Mouse (Mus musculus): Measurements from ENCODE around the gene Cdk19. TPM values are rescaled to one million over a fixed set of nuclear protein-coding genes. Genes with fewer than 3 reads are reported as not detected.
"Not testable (repeated sequence)": the region's sequence is repeated elsewhere in the genome, so short reads cannot be mapped to it uniquely, and the experiment has no call there.

Cdk19 gene
- polyA plus RNA-seq, 1 experiment = 18.2 TPM

DNA sequence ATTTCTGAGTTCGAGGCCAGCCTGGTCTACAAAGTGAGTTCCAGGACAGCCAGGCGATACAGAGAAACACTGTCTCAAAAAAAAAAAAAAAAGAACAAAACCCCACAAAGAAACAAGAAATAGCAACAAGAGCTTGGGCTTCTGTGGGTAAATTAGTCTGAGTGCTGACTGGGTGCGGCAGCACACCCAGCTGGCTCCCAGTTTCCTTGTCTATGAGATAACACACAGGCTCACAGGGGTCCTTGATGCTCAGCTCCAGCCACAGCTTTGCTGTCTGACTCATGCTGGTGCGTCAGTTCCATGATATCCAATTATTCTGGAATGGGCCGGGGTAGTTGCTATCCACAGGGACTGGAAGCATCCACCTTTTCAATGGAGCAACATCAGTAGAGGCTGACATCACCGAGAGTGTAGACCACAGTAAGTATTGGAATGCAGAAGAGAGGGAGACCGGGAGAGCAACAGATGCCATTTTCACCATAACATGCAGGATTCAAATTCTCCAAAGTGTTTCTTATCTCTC lies 161.4 kb downstream of the Cdk19 start:
- Histone ChIP-seq H3K4me3 (replicated peaks; ENCODE audit: control insufficient read depth, low read depth, low read length) (no peak overlapping the region), H3K27ac (ENCODE audit: control insufficient read depth, insufficient read depth, low read depth, low read length, poor library complexity) (no peak overlapping the region), H3K4me1 (ENCODE audit: control insufficient read depth, insufficient read depth, low read length) (peaks cover 9% of the 10 kb centered on the region)
- WGBS = 74% methylated on average over 7 of the region's 7 CpGs
- no peak for TF ChIP-seq POLR2A (IDR thresholded peaks at IDR 0.05; ENCODE audit: borderline replicate concordance, control insufficient read depth, low read depth, low read length)
- no peak for TF ChIP-seq CTCF (IDR thresholded peaks at IDR 0.05; ENCODE audit: control insufficient read depth, insufficient read depth, low read length)

- WGBS = 36% methylated on average over 3 of the region's 3 CpGs
- H3K27ac ChIP-seq (ENCODE audit: control insufficient read depth, insufficient read depth, low read depth, low read length, poor library complexity) = no peak overlapping the region
- no peak overlapping the region for H3K4me3 ChIP-seq (replicated peaks; ENCODE audit: control insufficient read depth, low read depth, low read length)
- no peak for TF ChIP-seq CTCF (IDR thresholded peaks at IDR 0.05; ENCODE audit: control insufficient read depth, insufficient read depth, low read length)
- no peak for TF ChIP-seq POLR2A (IDR thresholded peaks at IDR 0.05; ENCODE audit: borderline replicate concordance, control insufficient read depth, low read depth, low read length)
- H3K4me1 ChIP-seq (ENCODE audit: control insufficient read depth, insufficient read depth, low read length) = peaks cover 4% of the 10 kb centered on the region
Measured at GRCm38 (mm10) chr10:40502734-40503133, 163.4 kb downstream of the Cdk19 start.

DNA sequence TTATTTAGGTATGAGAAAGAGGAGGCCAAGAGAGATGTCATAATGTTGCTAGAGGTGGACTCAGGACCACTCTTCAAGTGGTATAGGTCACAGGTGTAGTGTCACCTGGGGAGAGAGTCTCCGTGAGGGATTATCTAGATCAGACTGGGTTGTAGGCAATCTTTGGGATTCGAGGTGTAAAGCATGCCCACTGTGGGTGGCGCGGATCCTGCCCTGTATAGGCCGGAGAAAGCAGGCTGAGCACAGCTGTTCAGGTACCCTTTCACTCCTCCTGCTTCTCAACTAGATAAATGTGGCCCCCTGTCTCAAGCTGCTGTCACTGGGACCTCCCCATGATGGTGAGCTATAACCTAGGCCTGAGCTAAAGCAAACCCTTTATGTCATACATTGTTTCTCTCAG lies 171.0 kb downstream of the Cdk19 start:
- 87% methylated on average over 5 of the region's 5 CpGs for WGBS
- no peak for TF ChIP-seq CTCF (IDR thresholded peaks at IDR 0.05; ENCODE audit: control insufficient read depth, insufficient read depth, low read length)
- TF ChIP-seq POLR2A (IDR thresholded peaks at IDR 0.05; ENCODE audit: borderline replicate concordance, control insufficient read depth, low read depth, low read length) = no peak
- peaks cover 2% of the 10 kb centered on the region; the same call in 1 of the 2 replicates for H3K4me1 ChIP-seq (ENCODE audit: control insufficient read depth, insufficient read depth, low read length)
- no peak overlapping the region for H3K27ac ChIP-seq (ENCODE audit: control insufficient read depth, insufficient read depth, low read depth, low read length, poor library complexity)
- H3K4me3 ChIP-seq (replicated peaks; ENCODE audit: control insufficient read depth, low read depth, low read length) = no peak overlapping the region

DNA sequence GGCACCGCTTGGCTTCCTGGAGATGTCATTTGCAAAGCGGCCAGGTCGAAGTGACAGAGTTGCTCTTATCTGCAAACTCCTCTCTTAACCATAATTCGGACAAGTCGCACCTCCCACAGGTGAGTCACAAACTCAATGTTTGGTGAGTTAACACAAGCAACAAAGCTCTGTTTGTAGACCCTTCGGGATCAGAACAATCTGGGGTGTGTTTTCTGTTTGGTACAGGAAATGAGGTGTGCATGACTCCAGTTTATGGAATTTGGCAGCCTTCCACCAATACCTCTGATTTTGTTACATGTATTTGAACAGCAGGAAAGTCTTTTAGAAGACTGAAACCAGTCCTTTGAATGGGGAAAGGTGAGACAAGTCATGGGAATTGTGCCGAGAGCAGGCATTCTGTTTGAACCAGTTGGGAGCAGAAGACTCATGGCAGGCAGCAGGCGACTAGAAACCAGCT lies 171.9 kb downstream of the Cdk19 start:
- WGBS = 81% methylated on average over 8 of the region's 8 CpGs
- H3K27ac ChIP-seq (ENCODE audit: control insufficient read depth, insufficient read depth, low read depth, low read length, poor library complexity) = no peak overlapping the region
- H3K4me1 ChIP-seq (ENCODE audit: control insufficient read depth, insufficient read depth, low read length) = peaks cover 8% of the 10 kb centered on the region
- no peak for TF ChIP-seq CTCF (IDR thresholded peaks at IDR 0.05; ENCODE audit: control insufficient read depth, insufficient read depth, low read length)
- no peak for TF ChIP-seq POLR2A (IDR thresholded peaks at IDR 0.05; ENCODE audit: borderline replicate concordance, control insufficient read depth, low read depth, low read length)
- no peak overlapping the region for H3K4me3 ChIP-seq (replicated peaks; ENCODE audit: control insufficient read depth, low read depth, low read length)

- Histone ChIP-seq H3K27ac (ENCODE audit: control insufficient read depth, insufficient read depth, low read depth, low read length, poor library complexity) (no peak overlapping the region), H3K4me3 (replicated peaks; ENCODE audit: control insufficient read depth, low read depth, low read length) (no peak overlapping the region), H3K4me1 (ENCODE audit: control insufficient read depth, insufficient read depth, low read length) (peaks cover 8% of the 10 kb centered on the region)
- TF ChIP-seq CTCF (IDR thresholded peaks at IDR 0.05; ENCODE audit: control insufficient read depth, insufficient read depth, low read length) = no peak
- TF ChIP-seq POLR2A (IDR thresholded peaks at IDR 0.05; ENCODE audit: borderline replicate concordance, control insufficient read depth, low read depth, low read length) = no peak
- WGBS = 54% methylated on average over 6 of the region's 6 CpGs
Measured at GRCm38 (mm10) chr10:40512185-40512584, 172.8 kb downstream of the Cdk19 start.

DNA sequence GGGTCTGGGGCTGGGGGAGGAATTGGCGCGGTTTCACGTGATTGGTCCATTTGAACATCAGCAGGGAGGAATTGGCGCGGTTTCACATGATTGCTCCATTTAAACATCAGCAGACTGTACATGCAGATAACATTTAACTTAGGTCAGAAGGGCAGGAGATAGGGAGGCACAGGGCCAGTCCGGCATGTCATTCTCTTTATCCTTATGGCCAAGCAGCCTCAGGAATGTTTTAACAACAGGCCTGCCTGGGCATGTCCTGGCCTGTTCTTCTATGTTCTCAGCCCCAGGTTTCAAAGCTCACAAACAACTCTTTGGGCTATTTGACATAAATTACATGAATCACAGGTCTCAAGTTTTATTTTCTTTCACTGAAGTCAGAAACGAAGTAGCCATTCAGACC lies 173.6 kb downstream of the Cdk19 start:
- WGBS = 94% methylated on average over 7 of the region's 7 CpGs
- not testable (repeated sequence) for H3K4me3 ChIP-seq (replicated peaks; ENCODE audit: control insufficient read depth, low read depth, low read length); H3K27ac ChIP-seq (ENCODE audit: control insufficient read depth, insufficient read depth, low read depth, low read length, poor library complexity)
- peaks cover 11% of the 10 kb centered on the region for H3K4me1 ChIP-seq (ENCODE audit: control insufficient read depth, insufficient read depth, low read length)

- Histone ChIP-seq H3K4me3 (replicated peaks; ENCODE audit: control insufficient read depth, low read depth, low read length) (no peak overlapping the region), H3K27ac (ENCODE audit: control insufficient read depth, insufficient read depth, low read depth, low read length, poor library complexity) (peak overlapping the region; percentile 71), H3K4me1 (ENCODE audit: control insufficient read depth, insufficient read depth, low read length) (peaks cover 12% of the 10 kb centered on the region)
- no peak for TF ChIP-seq CTCF (IDR thresholded peaks at IDR 0.05; ENCODE audit: control insufficient read depth, insufficient read depth, low read length)
- 12% methylated on average over 5 of the region's 5 CpGs for WGBS
Measured at GRCm38 (mm10) chr10:40515225-40515681, 175.9 kb downstream of the Cdk19 start.

DNA sequence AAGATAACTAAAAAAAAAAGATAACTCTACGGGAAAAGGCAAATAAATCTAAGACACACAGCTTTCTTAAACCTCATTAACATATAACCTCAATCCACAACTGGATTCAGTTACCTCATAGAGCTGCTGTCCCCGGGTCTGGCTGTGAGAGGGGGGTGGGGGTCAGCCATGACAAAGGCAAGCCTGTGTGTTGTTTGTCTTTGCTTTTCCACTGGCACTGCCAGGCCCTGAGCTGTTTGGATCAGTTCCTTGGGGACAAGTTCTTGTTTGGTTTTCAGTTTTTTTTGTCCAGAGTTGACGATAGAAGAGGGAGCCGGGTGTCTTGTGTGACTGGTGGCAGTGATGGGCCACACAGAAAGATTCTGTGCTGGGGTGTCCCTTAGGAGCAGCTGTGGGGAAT lies 177.1 kb downstream of the Cdk19 start:
- Histone ChIP-seq H3K4me3 (replicated peaks; ENCODE audit: control insufficient read depth, low read depth, low read length) (no peak overlapping the region), H3K27ac (ENCODE audit: control insufficient read depth, insufficient read depth, low read depth, low read length, poor library complexity) (no peak overlapping the region), H3K4me1 (ENCODE audit: control insufficient read depth, insufficient read depth, low read length) (peaks cover 12% of the 10 kb centered on the region)
- no peak for TF ChIP-seq CTCF (IDR thresholded peaks at IDR 0.05; ENCODE audit: control insufficient read depth, insufficient read depth, low read length)
- TF ChIP-seq POLR2A (IDR thresholded peaks at IDR 0.05; ENCODE audit: borderline replicate concordance, control insufficient read depth, low read depth, low read length) = no peak
- 33% methylated on average over 4 of the region's 4 CpGs for WGBS

- peaks cover 16% of the 10 kb centered on the region for H3K4me1 ChIP-seq (ENCODE audit: control insufficient read depth, insufficient read depth, low read length)
- no peak for TF ChIP-seq POLR2A (IDR thresholded peaks at IDR 0.05; ENCODE audit: borderline replicate concordance, control insufficient read depth, low read depth, low read length)
- no peak for TF ChIP-seq CTCF (IDR thresholded peaks at IDR 0.05; ENCODE audit: control insufficient read depth, insufficient read depth, low read length)
- WGBS = 67% methylated on average over 4 of the region's 4 CpGs
- H3K4me3 ChIP-seq (replicated peaks; ENCODE audit: control insufficient read depth, low read depth, low read length) = no peak overlapping the region
- H3K27ac ChIP-seq (ENCODE audit: control insufficient read depth, insufficient read depth, low read depth, low read length, poor library complexity) = no peak overlapping the region
Measured at GRCm38 (mm10) chr10:40519586-40519985, 180.2 kb downstream of the Cdk19 start.

Measured in bone marrow, adult 2 months (tissue).